Mouse (Mus musculus): Measurements from ENCODE around the gene Acvr1c.

DNA sequence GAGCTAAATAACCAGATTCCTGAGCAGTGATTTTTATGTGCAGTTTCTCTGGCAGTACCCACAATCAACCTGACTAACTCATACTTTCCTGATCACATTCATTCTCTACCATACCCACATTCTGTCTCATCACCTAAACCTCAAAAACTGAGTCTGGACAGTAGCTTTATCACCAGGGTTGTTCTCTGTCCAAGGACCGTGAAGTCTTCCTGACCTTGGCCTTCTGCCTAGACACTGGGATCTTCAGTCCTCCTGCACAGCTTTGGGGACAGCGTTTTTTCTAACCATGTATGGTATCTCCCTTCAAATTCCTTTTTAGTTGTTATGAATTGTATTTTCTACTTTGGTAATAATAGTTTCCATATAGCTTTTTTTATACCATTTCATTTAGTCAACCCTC, 45.8 kb upstream of the Acvr1c start:
- TF ChIP-seq CTCF (IDR thresholded peaks at IDR 0.05; ENCODE audit: low read depth) (no peak), EP300 (IDR thresholded peaks at IDR 0.05; ENCODE audit: low read depth) (no peak)
